Mouse (Mus musculus): ENCODE results near the gene Slco6d1. TPM values are rescaled to one million over a fixed set of nuclear protein-coding genes. Genes with fewer than 3 reads are reported as not detected.
"Not testable (repeated sequence)": the region's sequence is repeated elsewhere in the genome, so short reads cannot be mapped to it uniquely, and the experiment has no call there.

The Slco6d1 gene
- not detected in 2 replicates for polyA plus RNA-seq (2011; ENCODE audit: insufficient read depth, insufficient read length, low read depth, missing spikeins)

GRCm38 (mm10) chr1:98420824-98421223 lies at the start of gene Slco6d1:
Gene Slco6d1 (plus strand): TSS chr1:98421124.
- Histone ChIP-seq H3K4me3 (ENCODE audit: low read depth, low read length) (no peak within 1 kb of the TSS), H3K36me3 (ENCODE audit: control insufficient read depth, insufficient read depth, low read length, poor library complexity, severe bottlenecking) (no peaks in the 10 kb centered on the region), H3K27me3 (ENCODE audit: control insufficient read depth, insufficient read depth, low read length, poor library complexity, severe bottlenecking) (no peaks in the 10 kb centered on the region), H3K9ac (ENCODE audit: low read depth, poor library complexity, severe bottlenecking) (no peak within 1 kb of the TSS), H3K9me3 (replicated peaks; ENCODE audit: control insufficient read depth, insufficient read depth, low read length, poor library complexity, severe bottlenecking) (no peaks in the 10 kb centered on the region), H3K4me1 (ENCODE audit: control insufficient read depth, insufficient read depth, low read length) (no peaks in the 10 kb centered on the region), H3K27ac (ENCODE audit: insufficient read depth, low read length) (no peak within 1 kb of the TSS)
- TF ChIP-seq CTCF (IDR thresholded peaks at IDR 0.05; ENCODE audit: low read depth, low read length) (no peak), EP300 (IDR thresholded peaks at IDR 0.05; ENCODE audit: insufficient read depth, low read depth, low read length) (no peak), POLR2A (IDR thresholded peaks at IDR 0.05; ENCODE audit: insufficient read depth, low read length) (no peak)

- H3K9me3 ChIP-seq (replicated peaks; ENCODE audit: control insufficient read depth, insufficient read depth, low read length, poor library complexity, severe bottlenecking), result no peaks in the 10 kb centered on the region
- TF ChIP-seq POLR2A (IDR thresholded peaks at IDR 0.05; ENCODE audit: insufficient read depth, low read length) (no peak), CTCF (IDR thresholded peaks at IDR 0.05; ENCODE audit: low read depth, low read length) (no peak), EP300 (IDR thresholded peaks at IDR 0.05; ENCODE audit: insufficient read depth, low read depth, low read length) (no peak)
- H3K9ac ChIP-seq (ENCODE audit: low read depth, poor library complexity, severe bottlenecking), result no peak overlapping the region
- H3K27ac ChIP-seq (ENCODE audit: insufficient read depth, low read length), result no peak overlapping the region
- H3K27me3 ChIP-seq (ENCODE audit: control insufficient read depth, insufficient read depth, low read length, poor library complexity, severe bottlenecking), result no peaks in the 10 kb centered on the region
- H3K4me3 ChIP-seq (ENCODE audit: low read depth, low read length), result no peak overlapping the region
- no peaks in the 10 kb centered on the region for H3K4me1 ChIP-seq (ENCODE audit: control insufficient read depth, insufficient read depth, low read length)
- H3K36me3 ChIP-seq (ENCODE audit: control insufficient read depth, insufficient read depth, low read length, poor library complexity, severe bottlenecking), result no peaks in the 10 kb centered on the region
Measured at GRCm38 (mm10) chr1:98392001-98392400, 28.9 kb upstream of the Slco6d1 start.

GRCm38 (mm10) chr1:98447929-98448328 lies 27.0 kb downstream of the Slco6d1 start:
- no peak overlapping the region for H3K9ac ChIP-seq (ENCODE audit: low read depth, poor library complexity, severe bottlenecking)
- H3K27ac ChIP-seq (ENCODE audit: insufficient read depth, low read length), result no peak overlapping the region
- no peak overlapping the region for H3K4me3 ChIP-seq (ENCODE audit: low read depth, low read length)
- no peaks in the 10 kb centered on the region for H3K36me3 ChIP-seq (ENCODE audit: control insufficient read depth, insufficient read depth, low read length, poor library complexity, severe bottlenecking)
- H3K4me1 ChIP-seq (ENCODE audit: control insufficient read depth, insufficient read depth, low read length), result no peaks in the 10 kb centered on the region
- H3K27me3 ChIP-seq (ENCODE audit: control insufficient read depth, insufficient read depth, low read length, poor library complexity, severe bottlenecking), result no peaks in the 10 kb centered on the region
- H3K9me3 ChIP-seq (replicated peaks; ENCODE audit: control insufficient read depth, insufficient read depth, low read length, poor library complexity, severe bottlenecking), result 0 out of 2 replicates have a peak, but pooled peaks cover 6% of the 10 kb centered on the region
- TF ChIP-seq CTCF (IDR thresholded peaks at IDR 0.05; ENCODE audit: low read depth, low read length), result no peak
- no peak for TF ChIP-seq EP300 (IDR thresholded peaks at IDR 0.05; ENCODE audit: insufficient read depth, low read depth, low read length)
- TF ChIP-seq POLR2A (IDR thresholded peaks at IDR 0.05; ENCODE audit: insufficient read depth, low read length), result no peak

- H3K27me3 ChIP-seq (ENCODE audit: control insufficient read depth, insufficient read depth, low read length, poor library complexity, severe bottlenecking); H3K9me3 ChIP-seq (replicated peaks; ENCODE audit: control insufficient read depth, insufficient read depth, low read length, poor library complexity, severe bottlenecking); H3K4me3 ChIP-seq (ENCODE audit: low read depth, low read length); H3K27ac ChIP-seq (ENCODE audit: insufficient read depth, low read length); H3K9ac ChIP-seq (ENCODE audit: low read depth, poor library complexity, severe bottlenecking); H3K4me1 ChIP-seq (ENCODE audit: control insufficient read depth, insufficient read depth, low read length); H3K36me3 ChIP-seq (ENCODE audit: control insufficient read depth, insufficient read depth, low read length, poor library complexity, severe bottlenecking): not testable (repeated sequence)
Measured at GRCm38 (mm10) chr1:98459224-98459623, 38.3 kb downstream of the Slco6d1 start.

- not testable (repeated sequence) for H3K4me3 ChIP-seq (ENCODE audit: low read depth, low read length); H3K27ac ChIP-seq (ENCODE audit: insufficient read depth, low read length); H3K36me3 ChIP-seq (ENCODE audit: control insufficient read depth, insufficient read depth, low read length, poor library complexity, severe bottlenecking); H3K4me1 ChIP-seq (ENCODE audit: control insufficient read depth, insufficient read depth, low read length); H3K9me3 ChIP-seq (replicated peaks; ENCODE audit: control insufficient read depth, insufficient read depth, low read length, poor library complexity, severe bottlenecking); H3K9ac ChIP-seq (ENCODE audit: low read depth, poor library complexity, severe bottlenecking); H3K27me3 ChIP-seq (ENCODE audit: control insufficient read depth, insufficient read depth, low read length, poor library complexity, severe bottlenecking)
Measured at GRCm38 (mm10) chr1:98476381-98476780, 55.5 kb downstream of the Slco6d1 start.

GRCm38 (mm10) chr1:98479243-98479642 lies 58.3 kb downstream of the Slco6d1 start:
- Histone ChIP-seq H3K27ac (ENCODE audit: insufficient read depth, low read length) (no peak overlapping the region), H3K9me3 (replicated peaks; ENCODE audit: control insufficient read depth, insufficient read depth, low read length, poor library complexity, severe bottlenecking) (peaks cover 5% of the 10 kb centered on the region), H3K9ac (ENCODE audit: low read depth, poor library complexity, severe bottlenecking) (no peak overlapping the region), H3K36me3 (ENCODE audit: control insufficient read depth, insufficient read depth, low read length, poor library complexity, severe bottlenecking) (no peaks in the 10 kb centered on the region), H3K4me3 (ENCODE audit: low read depth, low read length) (no peak overlapping the region), H3K27me3 (ENCODE audit: control insufficient read depth, insufficient read depth, low read length, poor library complexity, severe bottlenecking) (no peaks in the 10 kb centered on the region), H3K4me1 (ENCODE audit: control insufficient read depth, insufficient read depth, low read length) (no peaks in the 10 kb centered on the region)
- TF ChIP-seq EP300 (IDR thresholded peaks at IDR 0.05; ENCODE audit: insufficient read depth, low read depth, low read length) (no peak), POLR2A (IDR thresholded peaks at IDR 0.05; ENCODE audit: insufficient read depth, low read length) (no peak), CTCF (IDR thresholded peaks at IDR 0.05; ENCODE audit: low read depth, low read length) (no peak)
